In genomic region chr1:156957360-156957759, GRCm38 (mm10) we compare ENCODE assay signal across 25 mouse cellular contexts.
"Had no signal": no experiment of that assay in that cellular context is flagged by ENCODE, and none has a peak within 500 bp of the region (broad histone marks: within the 10 kb centered on the region; RNA-seq: fewer than 3 reads in every experiment).

No protein-coding gene starts in this region.

- H3K9ac ChIP-seq: heart, embryonic 12.5 days; hindbrain, embryonic 13.5 days; hindbrain, embryonic 15.5 days; kidney, embryonic 15.5 days; limb, embryonic 13.5 days; limb, embryonic 15.5 days; liver, embryonic 12.5 days; liver, embryonic 14.5 days had no signal

- H3K27ac ChIP-seq: gastrocnemius, adult 2 months; hindbrain, embryonic 10.5 days; hindbrain, embryonic 13.5 days; hindbrain, embryonic 15.5 days; hindbrain, postnatal 0 days; kidney, embryonic 15.5 days; kidney, postnatal 0 days; limb, embryonic 13.5 days; limb, embryonic 15.5 days; liver, embryonic 12.5 days; liver, embryonic 14.5 days had no signal

- H3K4me3 ChIP-seq: gastrocnemius, adult 2 months; heart, embryonic 12.5 days; hindbrain, embryonic 10.5 days; hindbrain, embryonic 13.5 days; hindbrain, embryonic 15.5 days; kidney, embryonic 15.5 days; limb, embryonic 13.5 days; limb, embryonic 15.5 days; liver, embryonic 12.5 days had no signal

- DNase-seq: gastrocnemius, adult 2 months; gastrocnemius, postnatal 10 days; gastrocnemius, postnatal 25 days; heart, adult 18-20 months; heart, postnatal 10 days; heart, postnatal 4 days; kidney, adult 11 months; kidney, adult 2 months; kidney, adult 9 months; kidney, postnatal 14 days; kidney, postnatal 36 days; layer of hippocampus, adult 9-11 months; layer of hippocampus, postnatal 36 days; left cerebral cortex, postnatal 4 days had no signal

- H3K4me1 ChIP-seq: hindbrain, embryonic 13.5 days; hindbrain, embryonic 15.5 days; limb, embryonic 15.5 days had no signal

- H3K27me3 ChIP-seq: heart, embryonic 12.5 days; hindbrain, embryonic 13.5 days; hindbrain, embryonic 15.5 days; kidney, embryonic 15.5 days; limb, embryonic 15.5 days had no signal

- ATAC-seq: hindbrain, postnatal 0 days; liver, embryonic 12.5 days had no signal

- H3K36me3 ChIP-seq: heart, embryonic 12.5 days; hindbrain, embryonic 10.5 days; hindbrain, embryonic 13.5 days; hindbrain, embryonic 15.5 days; kidney, embryonic 15.5 days; limb, embryonic 13.5 days; limb, embryonic 15.5 days; liver, embryonic 12.5 days had no signal

- H3K4me2 ChIP-seq: hindbrain, embryonic 13.5 days; hindbrain, embryonic 15.5 days; kidney, embryonic 15.5 days; limb, embryonic 13.5 days; limb, embryonic 15.5 days had no signal

- H3K9me3 ChIP-seq: heart, embryonic 12.5 days; hindbrain, embryonic 10.5 days; hindbrain, embryonic 13.5 days; hindbrain, embryonic 15.5 days; kidney, embryonic 15.5 days; limb, embryonic 13.5 days; limb, embryonic 15.5 days; liver, embryonic 12.5 days had no signal
